Mouse (Mus musculus) lung, embryonic 14.5 days (tissue): Measurements from ENCODE around the gene Kdm1b. TPM values are rescaled to one million over a fixed set of nuclear protein-coding genes. Genes with fewer than 3 reads are reported as not detected.

Source experiments
- ATAC-seq: fragments of 200-750 bp; cut with Nextera tagmentation; 2 replicates; pipeline ENCODE4 v1.8.0; 2017; ENCODE audit warnings: mild to moderate bottlenecking, moderate TSS enrichment, moderate library complexity; ENCODE audit not compliant: insufficient read depth
- DNase-seq: peaks from one replicate; pipeline ENCODE4 v3.0.0-alpha.2; 2015
- H3K27ac ChIP-seq: fragments of 300-500 bp; sonication (generic); 2 replicates; pipeline ENCODE4 v1.5.1; 2014; ENCODE audit warnings: low read depth, mild to moderate bottlenecking, moderate library complexity
- H3K27me3 ChIP-seq: fragments of 300-500 bp; sonication (generic); 2 replicates; pipeline ENCODE4 v1.6.1; 2014; ENCODE audit warnings: low read length, control low read depth; ENCODE audit not compliant: insufficient read depth
- H3K36me3 ChIP-seq: fragments of 300-500 bp; sonication (generic); 2 replicates; pipeline ENCODE4 v1.6.1; 2014; ENCODE audit warnings: control low read depth; ENCODE audit not compliant: insufficient read depth
- H3K4me1 ChIP-seq: fragments of 300-500 bp; sonication (generic); 2 replicates; pipeline ENCODE4 v1.6.1; 2014; ENCODE audit warnings: antibody characterized with exemption, control low read depth; ENCODE audit not compliant: insufficient read depth
- H3K4me2 ChIP-seq: fragments of 300-500 bp; sonication (generic); 2 replicates; pipeline ENCODE4 v1.6.1; 2014; ENCODE audit warnings: mild to moderate bottlenecking
- H3K4me3 ChIP-seq: fragments of 300-500 bp; sonication (generic); 2 replicates; pipeline ENCODE4 v1.5.1; 2014; ENCODE audit warnings: low read depth, low read length
- H3K9ac ChIP-seq: fragments of 300-500 bp; sonication (generic); 2 replicates; pipeline ENCODE4 v1.6.1; 2014
- H3K9me3 ChIP-seq: fragments of 300-500 bp; sonication (generic); 2 replicates; pipeline ENCODE4 v1.6.1; 2016; ENCODE audit warnings: low read depth, low read length, control low read depth
- CTCF ChIP-seq: IDR thresholded peaks from 2 replicates; pipeline ENCODE4 v1.5.1; 2016; ENCODE audit warnings: antibody characterized with exemption, low read depth
- WGBS: fragments of 180-500 bp; shearing (Covaris S2); extraction: QIAGEN DNeasy Blood & Tissue Kit; methylation state at CpG from one replicate; pipeline ENCODE4 v1.1.7; 2014; 5-methylcytosine and 5-hydroxymethylcytosine counted together
- polyA plus RNA-seq: library from polyadenylated mRNA; unstranded; fragments of >200 nt; fragmentation: Nextera tagmentation; extraction: Ambion mirVana; gene quantifications from 2 replicates; pipeline ENCODE4 v1.2.1, GENCODE M21; 2014

The Kdm1b gene
- polyA plus RNA-seq, 1 experiment from 2014 or later: 11.8 TPM

- DNase-seq: peak; percentile 43
- 43% methylated on average over 8 of the region's 8 CpGs for WGBS
- Histone ChIP-seq H3K27me3 (no peaks in the 10 kb centered on the region), H3K4me2 (peak overlapping the region; percentile 100), H3K4me1 (peaks cover 4% of the 10 kb centered on the region; the same call in 1 of the 2 replicates), H3K9me3 (no peaks in the 10 kb centered on the region), H3K27ac (no peak overlapping the region), H3K36me3 (no peaks in the 10 kb centered on the region), H3K9ac (no peak overlapping the region), H3K4me3 (peak overlapping the region; percentile 84)
- ATAC-seq: no peak
- TF ChIP-seq CTCF: no peak
Observed at GRCm38 (mm10) chr13:47042024-47042633, 1.2 kb upstream of the Kdm1b start.

DNA sequence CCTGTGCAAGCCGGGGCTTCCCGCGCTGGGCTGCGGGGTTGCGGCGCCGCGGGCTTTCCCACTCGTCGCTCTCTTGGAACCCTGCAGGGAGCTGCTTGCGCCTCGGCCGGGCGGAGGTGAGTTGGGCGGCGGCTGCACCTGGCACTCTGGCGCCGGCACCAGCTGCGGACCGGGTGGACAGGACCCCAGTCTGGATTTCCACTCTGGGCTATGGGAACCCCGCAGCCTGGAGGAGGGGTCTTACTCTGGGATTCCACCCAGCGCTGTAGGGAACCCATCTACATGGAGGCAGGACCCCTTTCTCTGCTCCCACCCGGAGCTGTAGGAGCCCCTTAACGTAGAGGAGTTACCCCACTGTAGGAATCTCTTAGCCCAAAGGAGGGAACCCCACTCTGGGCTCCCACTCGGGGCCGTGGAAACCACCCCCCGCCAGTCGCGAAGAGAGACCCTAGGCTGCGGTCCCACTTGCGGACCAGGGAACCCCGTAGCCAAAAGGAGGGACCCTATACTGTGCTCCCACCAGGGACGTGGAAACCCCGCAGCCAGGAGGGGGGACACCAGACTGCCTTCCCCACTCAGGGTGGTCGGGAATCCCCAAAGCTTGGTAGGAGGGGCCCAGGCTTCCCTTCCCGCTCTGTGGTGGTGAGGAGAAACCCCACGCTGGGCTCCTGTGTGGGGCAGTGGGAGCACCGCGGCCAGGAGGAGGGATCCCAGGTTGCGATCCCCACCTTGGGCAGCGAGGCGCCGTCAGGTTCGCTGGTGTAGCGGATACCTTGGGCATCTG, 726 bp downstream of the Kdm1b start:
- no peaks in the 10 kb centered on the region for H3K27me3 ChIP-seq
- ATAC-seq: peak; percentile 0
- peaks cover 4% of the 10 kb centered on the region; the same call in 1 of the 2 replicates for H3K4me1 ChIP-seq
- H3K9ac ChIP-seq: peak overlapping the region; percentile 64
- H3K9me3 ChIP-seq: no peaks in the 10 kb centered on the region
- 1% methylated on average over 45 of the region's 45 CpGs for WGBS
- peak overlapping the region; percentile 100 for H3K4me2 ChIP-seq
- H3K27ac ChIP-seq: no peak overlapping the region
- DNase-seq: peak; percentile 18
- 0 out of 2 replicates have a peak, but pooled peaks cover 5% of the 10 kb centered on the region for H3K36me3 ChIP-seq
- peak overlapping the region; percentile 84 for H3K4me3 ChIP-seq
- no peak for TF ChIP-seq CTCF

GRCm38 (mm10) chr13:47044617-47044947, 1.3 kb downstream of the Kdm1b start, which contains the start of gene Tpmt:
Tpmt (minus strand) TSS chr13:47044737.
- Histone ChIP-seq H3K27me3 (no peaks in the 10 kb centered on the region), H3K9me3 (no peaks in the 10 kb centered on the region), H3K4me2 (peak within 1 kb of the TSS; percentile 100), H3K4me1 (peaks cover 4% of the 10 kb centered on the region; the same call in 1 of the 2 replicates), H3K27ac (no peak within 1 kb of the TSS), H3K4me3 (peak within 1 kb of the TSS; percentile 84), H3K9ac (peak within 1 kb of the TSS; percentile 64), H3K36me3 (0 out of 2 replicates have a peak, but pooled peaks cover 9% of the 10 kb centered on the region)
- peak; percentile 39 for DNase-seq
- no peak for ATAC-seq
- WGBS: 14% methylated on average over 10 of the region's 10 CpGs
- no peak for TF ChIP-seq CTCF

DNA sequence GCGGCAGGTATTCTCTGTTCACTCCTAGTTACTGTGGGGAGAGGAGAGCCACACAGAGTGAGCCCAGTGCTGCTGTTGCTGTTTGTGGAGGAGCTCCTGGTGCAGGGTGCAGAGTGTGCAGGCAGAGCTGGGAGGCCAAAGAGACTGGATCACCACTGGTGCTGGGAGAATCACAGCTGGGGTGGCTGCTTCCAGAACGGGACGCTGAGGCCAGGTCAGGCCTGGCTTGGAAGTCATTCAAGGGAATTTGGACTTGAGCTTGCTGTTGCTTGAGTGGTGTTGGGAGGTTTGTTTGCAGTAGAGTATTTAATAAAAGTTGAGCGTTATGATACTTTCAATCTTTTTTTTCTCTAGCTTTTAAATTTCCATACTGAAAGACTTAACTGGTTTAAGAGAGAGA, 4.7 kb downstream of the Kdm1b start:
- no peak for TF ChIP-seq CTCF
- WGBS: 83% methylated on average over 4 of the region's 4 CpGs

GRCm38 (mm10) chr13:47050009-47050408, 6.7 kb downstream of the Kdm1b start:
- no peaks in the 10 kb centered on the region for H3K4me1 ChIP-seq
- no peak overlapping the region for H3K27ac ChIP-seq
- no peaks in the 10 kb centered on the region for H3K27me3 ChIP-seq
- no peak overlapping the region for H3K4me3 ChIP-seq
- H3K9ac ChIP-seq: no peak overlapping the region
- TF ChIP-seq CTCF: no peak
- peaks cover 18% of the 10 kb centered on the region; the same call in 1 of the 2 replicates for H3K36me3 ChIP-seq
- no peak overlapping the region for H3K4me2 ChIP-seq
- no peaks in the 10 kb centered on the region for H3K9me3 ChIP-seq
- DNase-seq (no peak), ATAC-seq (no peak)
- 58% methylated on average over 4 of the region's 4 CpGs for WGBS

More for the DNA sequence above, 4.7 kb downstream of the Kdm1b start:
- Histone ChIP-seq H3K9me3 (no peaks in the 10 kb centered on the region), H3K27ac (no peak overlapping the region), H3K27me3 (no peaks in the 10 kb centered on the region), H3K36me3 (0 out of 2 replicates have a peak, but pooled peaks cover 13% of the 10 kb centered on the region), H3K4me3 (no peak overlapping the region), H3K4me1 (peaks cover 4% of the 10 kb centered on the region; the same call in 1 of the 2 replicates), H3K9ac (no peak overlapping the region), H3K4me2 (no peak overlapping the region)
- ATAC-seq (no peak), DNase-seq (no peak)

GRCm38 (mm10) chr13:47053971-47054370, 10.7 kb downstream of the Kdm1b start:
- TF ChIP-seq CTCF: no peak
- Histone ChIP-seq H3K4me3 (no peak overlapping the region), H3K27ac (no peak overlapping the region), H3K4me2 (no peak overlapping the region), H3K4me1 (no peaks in the 10 kb centered on the region), H3K27me3 (no peaks in the 10 kb centered on the region), H3K9me3 (no peaks in the 10 kb centered on the region), H3K36me3 (peaks cover 17% of the 10 kb centered on the region; the same call in 1 of the 2 replicates), H3K9ac (no peak overlapping the region)
- 81% methylated on average over 10 of the region's 10 CpGs for WGBS
- ATAC-seq (no peak), DNase-seq (no peak)

GRCm38 (mm10) chr13:47056126-47056525, 12.8 kb downstream of the Kdm1b start:
- Histone ChIP-seq H3K9ac (no peak overlapping the region), H3K27ac (no peak overlapping the region), H3K4me1 (no peaks in the 10 kb centered on the region), H3K4me2 (no peak overlapping the region), H3K9me3 (no peaks in the 10 kb centered on the region), H3K36me3 (peaks cover 24% of the 10 kb centered on the region; the same call in 1 of the 2 replicates), H3K4me3 (no peak overlapping the region), H3K27me3 (no peaks in the 10 kb centered on the region)
- no peak for DNase-seq
- TF ChIP-seq CTCF: no peak
- 87% methylated on average over 11 of the region's 11 CpGs for WGBS
- ATAC-seq: no peak
